Mouse (Mus musculus): ENCODE results near the gene Sertm1. TPM values are rescaled to one million over a fixed set of nuclear protein-coding genes. Genes with fewer than 3 reads are reported as not detected.

Gene Sertm1
- not detected in 2 replicates for polyA plus RNA-seq (2015; fragmentation: Nextera tagmentation; extraction: Ambion mirVana)

DNA sequence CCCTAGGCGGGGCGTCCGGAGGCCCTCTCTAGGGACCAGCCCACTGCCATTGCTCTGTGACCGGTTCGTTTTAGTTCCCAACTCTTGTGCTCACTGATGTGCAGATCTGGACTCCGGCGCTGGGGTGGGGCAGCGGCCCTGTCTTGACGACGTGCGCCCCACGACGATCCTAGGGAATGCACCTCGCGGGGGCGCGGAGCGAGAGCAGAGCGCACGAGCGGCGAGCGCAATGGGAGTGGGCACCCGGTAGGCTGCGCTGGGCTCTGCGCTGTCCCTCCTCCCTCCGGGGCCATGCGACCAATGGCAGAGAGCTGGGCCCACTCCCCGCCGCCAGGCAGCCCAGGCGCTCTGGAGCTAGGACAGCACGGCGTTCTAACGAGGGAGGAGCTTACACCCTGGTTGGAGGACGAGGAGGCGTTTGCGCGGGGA lies at the start of gene Sertm1:
Gene Sertm1 (minus strand): TSS at position 245 of the 429 bp plus-strand sequence.

Other genes starting within 250 kb of the Sertm1 start
- 41.6 and 45.4 TPM in 2 replicates for gene Supt20, start 223.1 kb downstream of the Sertm1 start, polyA plus RNA-seq (2015; fragmentation: Nextera tagmentation; extraction: Ambion mirVana)
- gene Gm21958, start 201.5 kb downstream of the Sertm1 start, polyA plus RNA-seq (2015; fragmentation: Nextera tagmentation; extraction: Ambion mirVana) = 0.35 TPM in 1 of 2 replicates, not detected in the other
- 39.8 and 40.7 TPM in 2 replicates for gene Exosc8, start 180.5 kb downstream of the Sertm1 start, polyA plus RNA-seq (2015; fragmentation: Nextera tagmentation; extraction: Ambion mirVana)
- gene Alg5, start 180.3 kb downstream of the Sertm1 start, polyA plus RNA-seq (2015; fragmentation: Nextera tagmentation; extraction: Ambion mirVana) = 61.4 and 68.7 TPM in 2 replicates
- 0.63 and 0.79 TPM in 2 replicates for gene Smad9, start 160.3 kb downstream of the Sertm1 start, polyA plus RNA-seq (2015; fragmentation: Nextera tagmentation; extraction: Ambion mirVana)
- gene Rfxap, start 108.1 kb downstream of the Sertm1 start, polyA plus RNA-seq (2015; fragmentation: Nextera tagmentation; extraction: Ambion mirVana) = 16.8 and 22.7 TPM in 2 replicates
- 0.13 and 0.78 TPM in 2 replicates for gene Ccna1, start 139.6 kb upstream of the Sertm1 start, polyA plus RNA-seq (2015; fragmentation: Nextera tagmentation; extraction: Ambion mirVana)
- 17.8 and 21.4 TPM in 2 replicates for gene Spg20, start 196.2 kb upstream of the Sertm1 start, polyA plus RNA-seq (2015; fragmentation: Nextera tagmentation; extraction: Ambion mirVana)
- gene Ccdc169, start 221.5 kb upstream of the Sertm1 start, polyA plus RNA-seq (2015; fragmentation: Nextera tagmentation; extraction: Ambion mirVana) = 0.06 TPM in 1 of 2 replicates, not detected in the other